Mouse (Mus musculus) layer of hippocampus, adult 8-10 months (tissue): ENCODE measurements at regions not wholly inside any gene's neighbourhood (a gene's known extent, or its start where the extent isn't known, plus 50 kb on each side); places are given as distances from the start of the nearest gene placed in this dataset.
"Not testable (repeated sequence)": the region's sequence is repeated elsewhere in the genome, so short reads cannot be mapped to it uniquely, and the experiment has no call there.

Experiments
- DNase-seq, 2 experiments: peaks; one replicate each; pipeline ENCODE4 v3.0.0; 2022; ENCODE audit warnings: low spot score in 2 of 2

GRCm38 (mm10) chr1:83835965-83836364 lies 428.0 kb upstream of the Sphkap start:
- no peak for DNase-seq

GRCm38 (mm10) chr1:83832946-83833345 lies 424.9 kb upstream of the Sphkap start:
- DNase-seq, result no peak

- DNase-seq, result no peak
Observed at GRCm38 (mm10) chr1:83831900-83832535, 424.0 kb upstream of the Sphkap start.

- DNase-seq, result no peak
Observed at GRCm38 (mm10) chr1:83830025-83830645, 422.1 kb upstream of the Sphkap start.

DNA sequence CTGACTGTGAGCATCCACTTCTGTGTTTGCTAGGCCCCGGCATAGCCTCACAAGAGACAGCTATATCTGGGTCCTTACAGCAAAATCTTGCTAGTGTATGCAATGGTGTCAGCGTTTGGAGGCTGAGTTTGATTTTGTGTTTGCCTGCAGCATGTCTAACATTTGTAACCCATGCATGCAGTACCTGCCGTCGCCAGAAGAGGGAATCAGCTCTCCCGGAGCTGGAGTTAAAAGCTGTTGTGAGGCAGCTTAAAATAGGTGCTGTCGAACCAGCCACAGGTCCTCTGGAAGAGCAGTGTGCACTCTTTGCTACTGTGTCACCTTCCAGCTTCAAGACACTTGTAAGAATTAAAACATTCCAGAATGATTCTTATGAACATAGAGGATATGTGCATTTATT lies 403.2 kb upstream of the Sphkap start:
- not testable (repeated sequence) for DNase-seq

DNA sequence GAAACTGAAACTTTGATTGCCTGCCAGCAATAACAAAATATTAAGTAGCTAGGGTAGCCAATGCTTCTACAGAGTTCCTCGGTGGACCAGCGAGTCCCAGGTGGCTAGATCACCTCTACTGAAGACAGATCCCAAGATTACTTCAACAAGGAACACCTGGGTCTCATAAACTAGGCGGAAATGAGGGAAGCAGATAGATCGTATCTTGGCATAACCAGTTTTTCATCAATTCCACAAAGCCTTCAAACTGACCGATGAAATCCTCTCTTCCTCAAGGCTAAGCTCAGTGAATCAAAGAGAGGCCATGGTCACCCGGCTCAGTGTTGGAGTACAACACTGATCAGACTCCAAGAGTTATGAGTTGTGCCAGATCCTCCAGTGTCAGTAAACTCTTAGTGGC lies 400.4 kb upstream of the Sphkap start:
- DNase-seq, result no peak

DNA sequence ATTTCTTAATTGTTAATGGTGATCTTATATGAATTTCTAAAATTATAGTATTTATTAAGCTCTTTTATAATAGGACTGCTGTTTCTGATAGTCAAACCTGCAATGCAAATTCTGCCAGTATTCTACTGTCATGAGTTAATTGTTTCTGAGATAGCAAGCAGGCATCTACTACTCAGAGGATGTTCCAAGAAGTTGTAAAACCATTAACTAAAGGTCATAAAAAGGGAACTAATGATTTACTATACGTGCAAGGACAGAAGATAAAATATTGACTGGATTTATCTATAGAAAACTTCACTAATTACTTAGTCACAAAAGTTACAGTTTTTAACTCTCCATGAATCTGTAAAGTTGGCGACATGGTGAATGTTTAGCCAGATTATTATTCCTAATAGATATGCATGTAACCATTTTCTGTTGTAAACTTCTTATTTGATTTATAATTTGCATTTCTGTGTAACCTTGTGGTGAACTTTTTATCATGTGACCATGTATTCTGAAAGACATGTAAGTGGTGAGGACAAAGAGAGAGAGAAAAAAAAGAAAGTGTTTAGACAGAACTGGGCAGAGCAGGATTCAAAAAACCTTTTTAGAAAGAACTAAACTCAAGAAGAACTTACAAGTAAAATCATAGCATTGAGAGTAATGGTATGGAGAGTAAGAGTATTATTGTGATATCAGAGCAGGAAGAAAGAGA lies 395.5 kb upstream of the Sphkap start:
- DNase-seq, result no peak

GRCm38 (mm10) chr1:83801759-83802158 lies 393.8 kb upstream of the Sphkap start:
- DNase-seq, result no peak

DNA sequence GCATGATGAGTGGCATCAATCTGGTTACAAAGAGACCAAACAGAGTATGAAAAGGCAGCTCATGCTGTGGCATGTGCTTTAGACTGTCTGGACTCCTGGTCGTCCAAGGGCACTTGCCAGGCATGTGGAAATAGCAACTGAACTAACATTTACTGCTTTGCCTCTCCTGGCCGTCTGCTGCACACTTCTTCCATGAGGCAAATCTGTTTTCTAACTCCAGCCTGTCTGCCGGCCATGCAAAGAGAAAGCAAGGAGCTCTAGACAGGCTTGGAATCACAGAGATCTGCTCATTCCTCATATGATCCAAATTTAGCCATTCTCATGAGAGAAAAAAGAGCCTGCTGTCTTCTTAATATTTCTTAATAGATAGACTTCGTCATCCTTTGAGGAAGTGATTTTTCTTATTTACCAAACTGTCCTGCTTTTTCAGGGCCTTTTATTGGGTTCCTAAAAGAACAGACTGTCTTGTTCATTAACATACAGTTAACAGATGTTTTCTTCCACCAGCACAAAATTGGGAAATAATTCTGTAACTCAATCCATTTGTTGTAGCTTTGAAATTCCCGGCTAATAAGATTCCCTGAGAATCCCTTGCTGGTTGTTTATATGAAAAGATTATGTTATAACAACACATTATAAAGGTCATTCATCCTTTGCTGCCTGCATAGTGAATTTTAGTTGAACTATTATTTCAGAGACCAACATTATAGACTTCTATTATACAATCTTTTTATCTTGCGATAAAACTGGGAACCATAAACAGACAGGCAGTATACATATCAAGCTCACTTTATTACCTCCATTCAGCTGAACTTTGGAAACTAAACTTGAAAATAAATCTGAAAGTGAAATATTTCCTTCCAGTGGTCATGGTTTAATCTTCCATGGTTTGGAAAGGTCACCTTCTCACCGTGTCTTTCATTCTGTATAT lies 389.2 kb upstream of the Sphkap start:
- peak; percentile 3 to 4 for DNase-seq

GRCm38 (mm10) chr1:83777151-83777550 lies 369.2 kb upstream of the Sphkap start:
- no peak for DNase-seq

DNA sequence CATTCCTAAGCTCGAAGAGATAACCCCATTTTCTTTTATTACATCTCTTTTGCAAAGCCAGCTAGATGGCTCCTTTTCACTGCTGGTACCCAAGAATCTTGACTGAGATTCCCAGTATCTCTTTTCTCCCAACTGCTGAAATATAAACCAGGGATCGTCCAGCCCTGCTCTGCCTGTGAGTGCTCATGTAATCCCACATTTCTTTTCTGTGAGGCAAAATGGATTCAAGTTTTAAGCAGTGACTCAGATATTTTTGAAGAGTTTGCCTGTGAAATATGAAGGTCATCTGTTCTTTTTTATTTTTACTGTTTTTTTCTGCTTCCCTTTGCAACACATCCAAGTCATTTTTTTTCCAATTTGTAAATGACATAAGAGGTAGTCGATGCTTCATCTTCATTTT lies 363.2 kb upstream of the Sphkap start:
- no peak for DNase-seq

DNA sequence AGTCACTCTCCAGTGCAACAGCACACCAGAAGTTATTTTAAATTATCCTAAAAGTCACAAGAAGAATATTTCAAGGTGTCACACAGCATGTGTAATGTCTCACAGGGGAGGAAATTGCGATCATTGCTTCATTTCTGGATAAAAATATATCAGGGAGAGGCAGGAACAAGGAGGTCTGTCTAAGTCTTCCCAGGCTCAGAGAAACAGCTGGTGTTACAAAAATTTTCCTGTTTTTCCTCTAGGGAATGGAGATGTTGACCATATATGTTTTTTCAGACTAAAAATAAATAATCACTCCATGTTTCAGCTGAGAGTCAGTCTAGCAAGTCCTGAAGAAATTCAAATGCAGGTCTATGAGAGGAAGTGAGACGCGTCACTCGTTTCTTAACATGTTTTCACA lies 353.5 kb upstream of the Sphkap start:
- DNase-seq, result no peak

- no peak for DNase-seq
Observed at GRCm38 (mm10) chr1:83756866-83757265, 348.9 kb upstream of the Sphkap start.

DNA sequence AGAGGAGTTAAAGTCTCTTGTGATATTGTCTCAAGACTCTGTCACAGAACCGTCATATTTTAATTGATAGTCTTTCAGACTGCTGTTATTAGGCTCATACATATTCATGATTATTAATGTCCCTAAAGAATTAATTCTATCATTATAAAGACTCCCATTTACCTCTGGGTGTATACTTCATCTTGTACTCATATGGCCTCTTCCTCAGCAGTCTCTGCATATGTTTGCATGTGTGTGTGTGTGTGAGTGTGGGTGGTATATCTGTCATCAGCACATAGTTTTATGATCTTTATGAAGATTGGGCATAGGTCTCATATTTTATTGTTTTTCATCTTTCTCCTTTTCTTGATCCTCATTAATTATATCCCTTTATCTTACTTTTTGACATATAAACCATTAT lies 347.3 kb upstream of the Sphkap start:
- DNase-seq, result no peak

DNA sequence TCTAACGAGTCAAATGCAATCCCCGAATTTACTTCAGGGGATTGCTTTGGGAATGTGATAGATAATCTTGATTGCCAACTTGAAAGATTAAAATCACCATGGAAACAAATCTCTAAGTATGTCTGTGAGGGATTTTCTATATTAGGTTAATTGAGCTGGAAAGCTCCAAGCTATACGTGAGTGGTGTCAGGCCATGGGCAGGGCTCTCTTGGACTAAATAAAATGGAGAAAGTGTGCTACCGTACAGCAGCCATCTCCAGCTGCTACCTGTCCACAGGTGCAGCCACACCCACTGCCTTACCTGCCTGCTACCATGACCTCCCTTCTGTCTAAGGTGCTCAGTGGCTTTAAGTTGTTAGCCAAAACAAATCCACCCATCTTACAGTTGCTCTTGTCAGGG lies 345.0 kb upstream of the Sphkap start:
- no peak for DNase-seq

DNA sequence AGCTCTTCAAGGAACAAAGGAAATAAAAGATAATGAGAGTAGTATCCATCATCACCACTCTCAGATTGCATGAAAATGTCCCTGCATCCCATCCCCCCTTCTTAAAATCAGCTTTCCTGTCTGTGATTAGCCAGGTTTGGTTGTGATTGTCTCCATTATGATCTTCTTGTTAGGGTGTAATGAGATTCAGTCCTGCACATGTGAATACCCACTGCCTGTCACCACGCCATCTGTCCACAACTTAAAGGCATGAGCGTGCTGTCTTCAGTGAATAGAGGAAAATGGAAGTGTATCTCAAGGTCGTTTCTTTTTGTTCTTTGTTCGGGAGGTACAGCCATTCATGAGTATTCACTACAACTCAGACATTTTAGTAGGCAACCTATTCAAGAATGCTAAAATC lies 341.0 kb upstream of the Sphkap start:
- DNase-seq, result no peak

DNA sequence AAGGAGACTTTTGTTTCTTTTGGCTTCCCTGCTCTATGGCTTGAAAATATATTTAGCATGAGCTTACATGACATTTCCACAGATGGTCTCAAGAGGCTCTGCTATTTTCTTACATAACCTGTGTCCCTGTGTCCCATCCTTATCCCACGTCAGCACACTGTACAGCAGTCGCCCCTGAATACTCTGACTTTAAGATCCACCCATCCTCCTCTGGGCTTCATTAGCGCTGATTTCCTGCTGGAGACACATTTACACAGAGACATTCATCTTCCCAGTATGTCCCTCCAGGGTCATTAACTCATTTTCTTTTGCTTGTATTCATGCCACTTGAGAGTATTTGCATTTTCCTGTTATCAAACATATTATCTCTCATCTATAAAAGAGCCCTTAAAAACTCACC lies 340.1 kb upstream of the Sphkap start:
- DNase-seq, result no peak

- DNase-seq, result no peak
Observed at GRCm38 (mm10) chr1:83747412-83747811, 339.4 kb upstream of the Sphkap start.

DNA sequence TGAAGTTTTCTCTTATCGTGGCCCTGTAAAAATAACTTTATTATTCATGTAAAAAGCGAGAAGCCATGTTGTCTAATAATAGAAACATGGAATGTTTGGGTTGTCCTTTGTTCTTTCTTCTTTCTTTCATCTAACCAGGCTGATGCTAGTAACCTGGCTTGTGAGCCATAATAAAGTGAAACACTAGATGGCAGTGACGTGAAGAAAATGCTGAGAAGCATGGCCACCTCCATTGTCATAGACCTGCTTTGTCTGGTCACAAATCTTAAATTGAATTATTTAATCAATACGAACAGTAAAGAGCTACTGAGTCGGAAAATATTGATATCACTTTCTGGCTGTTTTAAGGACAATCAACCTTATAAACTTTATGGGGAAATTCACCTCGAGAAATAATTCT lies 338.0 kb upstream of the Sphkap start:
- DNase-seq, result peak in 1 of 2 experiments; percentile 45

- peak in 1 of 2 experiments; percentile 38 for DNase-seq
Observed at GRCm38 (mm10) chr1:83736428-83737117, 328.6 kb upstream of the Sphkap start.

- no peak for DNase-seq
Observed at GRCm38 (mm10) chr1:83731682-83732081, 323.7 kb upstream of the Sphkap start.
